Mouse (Mus musculus): Measurements from ENCODE around the gene Nptxr.

DNA sequence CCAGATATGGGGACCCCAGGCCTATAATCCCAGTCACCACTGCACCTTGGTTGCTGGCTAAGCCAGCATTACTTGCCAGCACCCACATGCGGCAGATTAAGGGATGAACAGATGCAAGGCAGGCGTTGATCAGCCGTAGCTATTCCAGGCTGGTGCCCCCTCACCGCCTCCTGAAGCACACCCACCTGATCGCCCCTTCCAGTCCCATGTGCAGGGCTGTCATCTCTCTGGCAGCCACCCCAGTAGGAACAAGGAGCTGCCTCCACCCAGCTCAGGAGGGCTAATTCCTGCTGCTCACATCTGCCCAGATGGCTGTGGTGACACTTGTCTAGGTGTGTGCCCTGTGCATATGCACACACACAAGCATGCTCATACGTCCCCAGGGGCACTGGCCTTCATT is 43.6 kb downstream of the Nptxr start:
- TF ChIP-seq POLR2A (IDR thresholded peaks at IDR 0.05; ENCODE audit: borderline replicate concordance, insufficient read depth, low read length) (no peak), CTCF (IDR thresholded peaks at IDR 0.05; ENCODE audit: borderline replicate concordance, insufficient read depth, low read depth, low read length) (no peak)

Measured in cerebellum, adult 2 months (tissue).